Mouse (Mus musculus): ENCODE measurements around the gene Actrt2.

DNA sequence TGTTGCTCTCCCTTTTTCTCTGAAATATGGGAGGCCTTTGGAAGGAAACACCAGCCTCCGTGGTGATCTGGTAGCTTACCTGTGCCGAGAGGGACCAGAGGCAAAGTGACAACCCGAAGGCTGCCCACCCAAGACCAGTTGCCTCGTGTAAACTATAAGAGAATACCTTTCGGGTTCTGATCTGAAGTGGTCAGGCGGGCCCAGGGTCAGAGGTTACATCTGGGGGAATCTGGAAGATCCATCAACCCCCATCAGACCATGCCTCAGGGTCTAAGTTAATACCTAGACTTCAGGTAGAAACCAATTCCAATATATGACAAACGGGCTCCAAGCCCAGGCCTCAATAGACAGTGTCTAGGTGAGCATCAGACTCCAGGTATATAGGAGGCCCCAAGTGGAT is 35.3 kb upstream of the Actrt2 start:
- TF ChIP-seq POLR2A (IDR thresholded peaks at IDR 0.05; ENCODE audit: extremely low read depth, insufficient read depth, low read length), result no peak
- TF ChIP-seq CTCF (IDR thresholded peaks at IDR 0.05; ENCODE audit: extremely low read depth, insufficient read depth, low read length), result no peak
